Mouse (Mus musculus) T-cell, adult 2 months (primary cell): ENCODE data around the gene Lrrc61.

Source experiments
- DNase-seq: peaks from one replicate; pipeline ENCODE4 v3.0.0; 2022; ENCODE audit warnings: low spot score

Lrrc61 gene

DNA sequence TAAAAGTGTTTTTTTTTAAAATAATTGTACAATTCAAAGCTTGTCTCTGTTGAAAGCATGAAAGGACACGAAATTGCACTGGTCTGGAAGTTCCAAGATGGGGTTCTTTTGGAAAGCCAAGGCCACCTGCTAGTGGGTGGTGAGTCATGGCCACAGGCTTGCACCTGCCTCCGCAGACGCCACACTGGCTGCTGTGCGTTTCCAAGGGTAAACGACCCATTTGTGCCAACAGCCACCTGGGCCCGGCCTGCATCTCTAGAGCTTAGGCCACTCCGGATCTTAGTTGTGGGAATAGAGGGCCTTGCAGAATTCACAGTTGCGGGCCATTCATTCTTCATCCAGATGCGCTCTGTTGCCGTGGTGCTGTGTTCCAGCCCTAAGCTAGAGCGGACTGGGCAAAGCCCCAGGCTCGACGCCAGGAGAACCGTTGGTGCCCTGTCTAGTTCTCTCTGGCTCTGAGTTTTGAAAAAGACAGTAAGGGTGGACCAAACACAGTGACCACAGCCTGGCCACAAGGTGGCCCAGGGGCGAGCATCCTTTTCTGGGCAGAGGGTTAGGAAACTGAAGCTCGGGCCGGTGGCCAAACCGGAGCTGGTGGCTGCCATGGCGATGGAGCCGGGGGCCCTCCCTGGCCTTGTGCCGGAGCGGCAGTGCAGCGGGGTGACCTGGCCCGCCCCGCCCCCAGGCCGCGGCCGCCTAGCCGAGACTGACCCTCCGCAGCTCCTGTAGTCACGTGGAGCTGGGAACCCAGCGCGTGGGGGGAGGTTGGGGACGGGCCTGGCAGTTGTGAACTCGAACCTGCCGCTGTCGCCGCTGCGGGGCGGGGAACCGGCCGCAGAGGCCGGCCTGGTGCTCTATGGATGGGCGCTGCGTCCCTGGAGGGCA is 38.8 kb downstream of the Lrrc61 start, which contains the start of the genes Repin1 and Gm44965:
Gene Repin1 (plus strand): TSS at position 726 of the 885 bp plus-strand sequence.
Gene Gm44965 (plus strand): TSS at position 784 of the 885 bp plus-strand sequence.
- peak; percentile 50 for DNase-seq

GRCm38 (mm10) chr6:48594043-48594738 is 39.6 kb downstream of the Lrrc61 start:
- DNase-seq, result no peak

DNA sequence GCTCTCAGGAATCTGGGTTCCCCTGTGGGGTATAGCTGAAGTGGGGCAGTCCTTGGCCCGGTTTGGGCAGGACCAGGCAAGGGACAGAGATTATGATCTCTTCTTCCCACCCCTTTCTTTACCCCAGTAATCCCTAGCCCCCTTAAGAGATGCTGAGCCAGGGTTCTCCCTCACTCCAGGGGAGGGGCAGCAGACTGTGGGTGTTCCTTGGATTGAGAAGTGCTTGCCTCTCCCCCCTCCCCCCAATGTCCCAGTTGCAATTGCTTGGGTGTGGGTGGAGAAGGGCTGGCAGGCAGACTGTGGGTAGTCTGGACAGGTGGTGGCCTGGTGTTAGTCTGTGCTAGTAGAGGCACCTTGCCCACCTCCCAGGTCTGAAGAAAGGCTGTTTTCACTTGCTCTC is 40.7 kb downstream of the Lrrc61 start:
- no peak for DNase-seq

DNA sequence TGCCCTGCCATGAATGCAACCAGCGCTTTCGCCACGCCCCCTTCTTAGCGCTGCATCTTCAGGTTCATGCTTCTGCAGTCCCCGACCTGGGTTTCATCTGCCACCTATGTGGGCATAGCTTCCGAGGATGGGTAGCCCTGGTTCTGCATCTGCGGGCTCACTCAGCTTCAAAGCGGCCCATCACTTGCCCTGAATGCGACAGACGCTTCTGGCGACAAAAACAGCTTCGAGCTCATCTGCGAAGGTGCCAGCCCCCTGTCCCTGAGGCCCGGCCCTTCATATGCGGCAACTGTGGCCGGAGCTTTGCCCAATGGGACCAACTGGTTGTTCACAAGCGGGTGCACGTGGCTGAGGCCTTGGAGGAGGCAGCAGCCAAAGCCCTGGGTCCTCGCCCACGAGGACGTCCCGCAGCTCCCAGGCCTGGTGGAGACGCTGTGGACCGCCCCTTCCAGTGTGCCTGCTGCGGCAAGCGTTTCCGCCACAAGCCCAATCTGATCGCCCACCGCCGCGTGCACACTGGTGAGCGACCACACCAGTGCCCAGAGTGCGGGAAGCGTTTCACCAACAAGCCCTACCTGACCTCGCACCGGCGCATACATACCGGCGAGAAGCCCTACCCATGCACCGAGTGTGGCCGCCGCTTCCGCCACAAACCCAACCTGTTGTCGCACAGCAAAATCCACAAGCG is 42.1 kb downstream of the Lrrc61 start:
- DNase-seq, result no peak

DNA sequence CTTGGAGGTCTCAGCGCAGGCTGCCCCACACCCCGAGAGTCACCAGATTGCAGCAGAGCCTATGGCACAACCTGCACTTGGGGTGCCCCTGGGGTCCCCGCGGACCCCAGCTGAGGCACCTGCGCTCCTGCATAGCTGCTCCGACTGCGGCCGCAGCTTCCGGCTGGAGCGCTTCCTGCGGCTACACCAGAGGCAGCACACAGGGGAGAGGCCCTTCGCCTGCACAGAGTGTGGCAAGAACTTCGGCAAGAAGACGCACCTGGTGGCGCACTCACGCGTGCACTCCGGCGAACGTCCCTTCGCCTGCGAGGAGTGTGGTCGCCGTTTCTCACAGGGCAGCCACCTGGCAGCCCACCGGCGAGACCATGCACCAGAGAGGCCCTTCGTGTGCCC is 42.6 kb downstream of the Lrrc61 start:
- no peak for DNase-seq

- DNase-seq, result no peak
Measured at GRCm38 (mm10) chr6:48600594-48600993, 46.0 kb downstream of the Lrrc61 start.

DNA sequence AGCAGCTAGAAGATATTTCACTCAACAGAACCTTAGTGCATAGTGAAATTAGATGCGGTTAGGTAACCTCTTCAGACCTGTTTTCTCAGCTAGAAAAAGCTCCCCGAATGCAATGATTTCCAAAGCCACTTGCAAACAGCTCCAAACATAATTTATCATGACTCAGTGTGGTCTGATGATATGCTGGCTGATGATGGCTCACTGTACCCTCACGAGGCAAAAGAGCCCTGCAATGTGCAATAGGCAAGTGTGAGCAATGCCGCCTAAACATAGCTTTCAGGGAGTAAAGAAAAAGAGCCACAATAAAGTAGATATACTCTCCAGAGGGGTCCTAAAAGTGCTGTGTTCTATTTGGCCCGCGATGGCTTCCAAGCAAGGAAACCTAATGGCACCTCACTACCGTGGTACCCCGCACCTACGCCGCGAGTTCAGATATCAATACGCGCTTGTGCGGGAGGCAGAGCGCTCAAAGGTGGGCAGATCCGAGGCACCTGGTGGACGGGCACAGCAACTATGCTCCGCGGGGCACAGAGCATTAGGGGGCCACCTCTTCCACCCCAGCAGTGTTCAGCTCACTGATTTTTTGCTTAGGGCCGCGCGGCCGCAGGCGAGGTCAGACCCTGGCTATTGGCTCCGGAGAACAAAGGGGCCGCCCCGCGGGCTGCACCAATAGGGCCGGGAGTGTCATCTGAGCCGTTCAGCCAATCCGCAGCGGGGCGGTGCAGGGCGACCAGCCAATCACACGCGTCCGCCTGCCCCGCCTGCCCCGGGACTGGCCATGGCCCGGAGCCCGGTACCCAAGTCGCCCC is 46.9 kb downstream of the Lrrc61 start, which contains the start of gene Zfp775:
Gene Zfp775 (plus strand): TSS at position 793 of the 809 bp plus-strand sequence.
- DNase-seq, result peak; percentile 90

DNA sequence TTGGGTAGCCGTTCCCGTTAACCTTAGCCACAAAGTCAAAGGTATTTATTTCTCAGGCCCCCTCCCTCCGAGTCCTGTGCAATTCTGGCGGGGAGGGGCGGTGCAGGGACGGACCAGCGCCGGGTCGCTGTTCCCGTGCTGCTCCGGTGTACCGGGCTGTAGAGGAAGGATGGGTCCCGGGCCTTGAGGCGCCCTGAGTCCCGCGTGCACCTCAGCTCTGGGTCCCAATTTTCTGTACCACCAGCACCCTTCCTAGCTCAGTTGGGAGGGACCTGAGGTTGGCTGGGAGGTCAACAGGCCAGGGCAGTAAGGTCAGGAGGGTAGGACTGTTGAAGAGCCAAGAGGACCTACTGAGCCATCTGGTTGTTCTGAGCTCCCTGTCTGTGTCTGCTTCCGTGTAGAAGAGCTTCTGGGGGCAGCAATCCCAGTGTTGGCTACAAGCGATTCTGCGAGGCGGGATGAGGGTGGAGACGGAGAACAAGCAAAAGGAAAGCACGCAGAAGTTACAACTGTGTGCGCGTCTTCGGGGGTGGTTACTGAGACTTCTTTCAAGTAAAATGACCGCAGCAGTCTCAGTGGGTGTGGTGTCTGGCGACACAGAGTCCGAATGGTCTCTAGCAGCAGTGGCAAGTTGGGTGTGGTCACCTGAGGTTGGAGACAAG is 47.6 kb downstream of the Lrrc61 start:
- peak; percentile 8 for DNase-seq

- no peak for DNase-seq
Measured at GRCm38 (mm10) chr6:48608124-48608523, 53.5 kb downstream of the Lrrc61 start.

- no peak for DNase-seq
Measured at GRCm38 (mm10) chr6:48609512-48609911, 54.9 kb downstream of the Lrrc61 start.

GRCm38 (mm10) chr6:48610657-48611056 is 56.1 kb downstream of the Lrrc61 start:
- DNase-seq, result no peak

DNA sequence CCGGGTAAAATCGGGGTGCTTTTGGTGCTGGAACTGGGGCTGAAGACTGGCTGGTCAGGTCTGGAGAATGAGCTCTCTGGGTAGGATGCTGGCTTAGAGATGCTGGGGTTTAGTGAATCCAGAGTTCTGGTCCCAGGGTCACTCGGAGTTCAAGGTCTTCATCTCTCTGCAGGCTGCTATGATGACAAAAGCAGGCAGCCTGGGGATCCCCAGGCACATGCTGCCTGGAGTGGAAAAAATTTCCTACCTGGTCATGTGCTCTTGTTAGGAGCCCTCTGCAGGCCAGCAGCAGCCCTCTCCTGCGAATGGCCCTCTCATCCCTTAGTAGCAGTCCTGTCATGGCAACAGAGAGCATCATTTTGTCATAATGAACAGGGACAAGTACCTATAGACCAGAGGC is 58.9 kb downstream of the Lrrc61 start:
- no peak for DNase-seq

DNA sequence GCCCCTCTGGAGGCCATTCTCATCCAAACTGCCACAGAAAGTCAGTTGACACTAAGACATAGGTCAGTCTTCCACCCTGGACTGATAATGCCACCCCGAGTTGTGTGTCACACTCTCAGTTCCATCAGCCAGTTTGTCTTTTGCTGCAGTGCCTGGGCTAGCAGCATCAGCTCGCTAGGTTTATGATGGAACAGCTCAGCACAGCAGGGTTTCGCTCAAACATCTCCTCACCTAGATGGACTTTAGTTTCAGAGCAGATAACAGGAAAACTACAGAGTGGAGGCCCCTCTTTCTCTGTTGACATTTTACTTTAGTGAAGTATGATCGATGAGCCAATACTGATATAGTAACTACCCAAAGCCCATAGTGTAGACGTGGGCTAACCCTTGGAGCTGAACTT is 60.2 kb downstream of the Lrrc61 start:
- no peak for DNase-seq

- DNase-seq, result no peak
Measured at GRCm38 (mm10) chr6:48620031-48620430, 65.4 kb downstream of the Lrrc61 start.
